Mouse (Mus musculus) forebrain, embryonic 16.5 days (tissue): ENCODE data around the gene Selenoo. TPM values are rescaled to one million over a fixed set of nuclear protein-coding genes. Genes with fewer than 3 reads are reported as not detected.

Source experiments
- ATAC-seq: fragments of 200-750 bp; cut with Nextera tagmentation; 2 replicates; pipeline ENCODE4 v1.8.0; 2017; ENCODE audit warnings: mild to moderate bottlenecking, moderate library complexity
- H3K27ac ChIP-seq: fragments of 300-500 bp; sonication (generic); 2 replicates; pipeline ENCODE4 v1.5.1; 2014; ENCODE audit warnings: low read length, control low read depth
- H3K27me3 ChIP-seq: fragments of 300-500 bp; sonication (generic); replicated peaks from 2 replicates; pipeline ENCODE4 v1.6.1; 2014; ENCODE audit warnings: low read length; ENCODE audit not compliant: control insufficient read depth, insufficient read depth
- H3K36me3 ChIP-seq: fragments of 300-500 bp; sonication (generic); 2 replicates; pipeline ENCODE4 v1.6.1; 2014; ENCODE audit not compliant: control insufficient read depth, insufficient read depth
- H3K4me1 ChIP-seq: fragments of 300-500 bp; sonication (generic); replicated peaks from 2 replicates; pipeline ENCODE4 v1.6.1; 2014; ENCODE audit warnings: low read length; ENCODE audit not compliant: control insufficient read depth, insufficient read depth
- H3K4me2 ChIP-seq: fragments of 300-500 bp; sonication (generic); 2 replicates; pipeline ENCODE4 v1.6.1; 2014; ENCODE audit warnings: mild to moderate bottlenecking, low read length, control low read depth
- H3K4me3 ChIP-seq: fragments of 300-500 bp; sonication (generic); replicated peaks from 2 replicates; pipeline ENCODE4 v1.5.1; 2014; ENCODE audit warnings: mild to moderate bottlenecking, low read length, control low read depth
- H3K9ac ChIP-seq: fragments of 300-500 bp; sonication (generic); replicated peaks from 2 replicates; pipeline ENCODE4 v1.6.1; 2014; ENCODE audit warnings: low read depth, low read length, control low read depth
- H3K9me3 ChIP-seq: fragments of 300-500 bp; sonication (generic); 2 replicates; pipeline ENCODE4 v1.6.1; 2016; ENCODE audit warnings: low read length; ENCODE audit not compliant: control insufficient read depth
- WGBS: fragments of 180-500 bp; shearing (Covaris S2); extraction: QIAGEN DNeasy Blood & Tissue Kit; methylation state at CpG from one replicate; pipeline ENCODE4 v1.1.7; 2014; 5-methylcytosine and 5-hydroxymethylcytosine counted together
- polyA plus RNA-seq: library from polyadenylated mRNA; unstranded; fragments of >200 nt; fragmentation: Nextera tagmentation; extraction: Ambion mirVana; gene quantifications from 2 replicates; pipeline ENCODE4 v1.2.1, GENCODE M21; 2015

Gene Selenoo
- polyA plus RNA-seq, 1 experiment from 2014 or later: 24.2 TPM

DNA sequence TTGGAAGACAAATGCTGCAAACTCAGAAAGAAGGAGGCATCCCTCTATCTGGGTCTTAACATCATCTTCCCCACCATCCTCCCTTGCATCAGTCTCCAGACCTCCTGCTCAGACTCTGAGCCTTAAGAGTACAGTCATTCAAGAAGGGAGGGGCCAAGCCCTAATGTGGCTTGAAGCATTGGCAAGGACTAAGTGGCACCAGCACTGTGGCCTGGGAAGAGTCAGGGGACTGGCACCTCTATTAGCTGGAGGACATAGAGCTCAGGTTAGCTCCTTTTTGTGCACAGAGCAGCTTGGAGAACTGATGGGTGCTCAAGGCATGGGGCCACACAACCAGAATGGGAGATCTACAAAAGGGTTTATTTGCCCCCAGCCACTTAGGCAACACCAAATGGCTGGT lies 41.4 kb downstream of the Selenoo start:
- Histone ChIP-seq H3K27me3 (no peaks in the 10 kb centered on the region), H3K36me3 (no peaks in the 10 kb centered on the region), H3K27ac (no peak overlapping the region), H3K4me2 (no peak overlapping the region), H3K9me3 (no peaks in the 10 kb centered on the region), H3K4me3 (no peak overlapping the region), H3K4me1 (peaks cover 17% of the 10 kb centered on the region), H3K9ac (no peak overlapping the region)
- ATAC-seq: no peak

GRCm38 (mm10) chr15:89131316-89131715 lies 42.4 kb downstream of the Selenoo start:
- ATAC-seq: no peak
- WGBS: 97% methylated on average over 3 of the region's 3 CpGs
- Histone ChIP-seq H3K27ac (no peak overlapping the region), H3K4me1 (peaks cover 17% of the 10 kb centered on the region), H3K9ac (no peak overlapping the region), H3K4me2 (no peak overlapping the region), H3K27me3 (no peaks in the 10 kb centered on the region), H3K36me3 (no peaks in the 10 kb centered on the region), H3K9me3 (no peaks in the 10 kb centered on the region), H3K4me3 (no peak overlapping the region)

GRCm38 (mm10) chr15:89136461-89137155 lies 47.7 kb downstream of the Selenoo start:
- 96% methylated on average over 4 of the region's 5 CpGs for WGBS
- H3K27ac ChIP-seq: no peak overlapping the region
- no peak for ATAC-seq
- H3K9ac ChIP-seq: no peak overlapping the region
- H3K36me3 ChIP-seq: no peaks in the 10 kb centered on the region
- H3K4me3 ChIP-seq: no peak overlapping the region
- H3K27me3 ChIP-seq: peaks cover 7% of the 10 kb centered on the region
- no peaks in the 10 kb centered on the region for H3K9me3 ChIP-seq
- no peak overlapping the region for H3K4me2 ChIP-seq
- H3K4me1 ChIP-seq: peaks cover 16% of the 10 kb centered on the region

DNA sequence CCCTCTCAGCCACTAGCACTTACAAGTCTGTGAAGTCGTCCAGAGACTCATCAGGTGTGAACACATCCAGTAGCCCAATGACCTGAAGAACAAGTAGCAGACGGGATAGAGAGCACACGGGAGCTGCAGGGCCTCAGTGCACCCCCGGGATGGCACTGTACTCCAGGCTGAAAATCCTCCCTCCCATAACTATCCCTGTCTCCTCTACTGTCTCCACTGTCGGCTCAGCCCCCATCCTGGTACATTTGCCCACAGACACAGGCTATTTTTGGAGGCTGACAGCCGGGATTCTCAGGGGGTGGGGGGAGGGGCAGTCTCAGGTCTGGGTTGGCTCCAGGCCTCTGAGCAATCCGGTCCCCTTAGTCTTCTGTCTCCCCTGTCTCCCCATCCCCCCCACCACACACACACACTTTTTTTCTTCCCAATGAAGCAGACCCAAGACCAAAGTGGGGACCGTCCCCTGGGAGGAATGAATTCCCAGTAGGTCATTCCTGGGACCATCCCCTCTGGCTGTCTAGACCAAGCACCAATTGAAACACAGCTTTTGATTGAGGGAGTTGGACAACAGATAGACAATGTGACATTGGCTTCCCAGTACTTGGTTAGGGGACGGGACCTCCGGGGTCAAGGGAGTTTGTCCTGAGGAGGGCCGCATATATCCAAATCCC lies 48.6 kb downstream of the Selenoo start:
- Histone ChIP-seq H3K27ac (no peak overlapping the region), H3K4me2 (no peak overlapping the region), H3K27me3 (peaks cover 7% of the 10 kb centered on the region), H3K9me3 (no peaks in the 10 kb centered on the region), H3K4me3 (no peak overlapping the region), H3K9ac (no peak overlapping the region), H3K4me1 (peaks cover 16% of the 10 kb centered on the region), H3K36me3 (no peaks in the 10 kb centered on the region)
- WGBS: 75% methylated on average over 11 of the region's 11 CpGs
- no peak for ATAC-seq

- no peaks in the 10 kb centered on the region for H3K9me3 ChIP-seq
- peaks cover 7% of the 10 kb centered on the region for H3K27me3 ChIP-seq
- no peak for ATAC-seq
- WGBS: 89% methylated on average over 7 of the region's 7 CpGs
- H3K4me3 ChIP-seq: no peak overlapping the region
- no peak overlapping the region for H3K9ac ChIP-seq
- peaks cover 16% of the 10 kb centered on the region for H3K4me1 ChIP-seq
- no peak overlapping the region for H3K27ac ChIP-seq
- H3K4me2 ChIP-seq: no peak overlapping the region
- no peaks in the 10 kb centered on the region for H3K36me3 ChIP-seq
Measured at GRCm38 (mm10) chr15:89138046-89138405, 49.1 kb downstream of the Selenoo start.

- no peaks in the 10 kb centered on the region for H3K9me3 ChIP-seq
- ATAC-seq: no peak
- WGBS: 95% methylated on average over 6 of the region's 6 CpGs
- no peak overlapping the region for H3K4me3 ChIP-seq
- H3K27ac ChIP-seq: no peak overlapping the region
- H3K4me1 ChIP-seq: peaks cover 16% of the 10 kb centered on the region
- H3K4me2 ChIP-seq: no peak overlapping the region
- no peak overlapping the region for H3K9ac ChIP-seq
- peaks cover 7% of the 10 kb centered on the region for H3K27me3 ChIP-seq
- no peaks in the 10 kb centered on the region for H3K36me3 ChIP-seq
Measured at GRCm38 (mm10) chr15:89138531-89138930, 49.6 kb downstream of the Selenoo start.

GRCm38 (mm10) chr15:89140048-89140658 lies 51.3 kb downstream of the Selenoo start:
- H3K36me3 ChIP-seq: peaks cover 3% of the 10 kb centered on the region; the same call in 1 of the 2 replicates
- peak overlapping the region; percentile 50 for H3K4me3 ChIP-seq
- peaks cover 7% of the 10 kb centered on the region for H3K27me3 ChIP-seq
- H3K9me3 ChIP-seq: no peaks in the 10 kb centered on the region
- ATAC-seq: peak; percentile 50
- no peak overlapping the region for H3K27ac ChIP-seq
- peak overlapping the region; percentile 66 for H3K9ac ChIP-seq
- WGBS: 0% methylated on average over 53 of the region's 53 CpGs
- peaks cover 16% of the 10 kb centered on the region for H3K4me1 ChIP-seq
- H3K4me2 ChIP-seq: peak overlapping the region; percentile 95

GRCm38 (mm10) chr15:89140659-89141252 lies 51.9 kb downstream of the Selenoo start, which contains the start of gene Mapk12:
TSS of gene Mapk12 (minus strand) at chr15:89140703.
- H3K27me3 ChIP-seq: peaks cover 7% of the 10 kb centered on the region
- peak within 1 kb of the TSS; percentile 95 for H3K4me2 ChIP-seq
- no peaks in the 10 kb centered on the region for H3K9me3 ChIP-seq
- peaks cover 16% of the 10 kb centered on the region for H3K4me1 ChIP-seq
- under 1% methylated on average over 20 of the region's 21 CpGs for whole genome bisulfite sequencing
- peak within 1 kb of the TSS; percentile 66 for H3K9ac ChIP-seq
- peak; percentile 61 for ATAC-seq
- peaks cover 3% of the 10 kb centered on the region; the same call in 1 of the 2 replicates for H3K36me3 ChIP-seq
- no peak within 1 kb of the TSS for H3K27ac ChIP-seq
- H3K4me3 ChIP-seq: peak within 1 kb of the TSS; percentile 50

DNA sequence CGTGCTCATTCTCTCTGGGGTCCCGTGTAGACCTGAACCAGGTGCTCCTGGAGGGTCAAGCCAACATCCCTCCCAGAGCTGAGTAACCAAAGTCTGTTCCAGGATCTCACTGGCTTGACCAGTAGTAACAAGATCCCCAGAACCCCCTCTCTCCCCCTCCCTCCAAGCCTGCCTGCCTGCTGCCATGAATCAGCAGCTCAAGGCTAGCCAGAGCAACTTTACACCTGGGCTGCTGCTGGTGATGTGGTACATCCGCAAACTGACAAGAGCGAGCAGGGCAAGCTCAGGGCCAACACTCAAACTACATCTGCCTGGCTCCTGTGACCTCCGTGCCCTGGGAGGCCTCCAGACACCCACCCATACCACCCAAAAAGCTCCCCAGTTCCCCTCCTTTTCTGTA lies 52.6 kb downstream of the Selenoo start:
- H3K27ac ChIP-seq: no peak overlapping the region
- H3K9ac ChIP-seq: no peak overlapping the region
- 31% methylated on average over 5 of the region's 5 CpGs for WGBS
- no peak for ATAC-seq
- peaks cover 3% of the 10 kb centered on the region; the same call in 1 of the 2 replicates for H3K36me3 ChIP-seq
- peaks cover 20% of the 10 kb centered on the region for H3K4me1 ChIP-seq
- no peak overlapping the region for H3K4me3 ChIP-seq
- peaks cover 7% of the 10 kb centered on the region for H3K27me3 ChIP-seq
- H3K4me2 ChIP-seq: no peak overlapping the region
- H3K9me3 ChIP-seq: no peaks in the 10 kb centered on the region
